Mouse (Mus musculus) left cerebral cortex, adult 11 months (tissue): ENCODE data around the gene Ints1.
"Not testable (repeated sequence)": the region's sequence is repeated elsewhere in the genome, so short reads cannot be mapped to it uniquely, and the experiment has no call there.

Experiments used
- DNase-seq: peaks from one replicate; pipeline ENCODE4 v3.0.0; 2022; ENCODE audit warnings: low spot score

Ints1 gene

GRCm38 (mm10) chr5:139754753-139755152 is 20.7 kb downstream of the Ints1 start:
- no peak for DNase-seq

- no peak for DNase-seq
Measured at GRCm38 (mm10) chr5:139750535-139750934, 24.9 kb downstream of the Ints1 start.

- DNase-seq, result no peak
Measured at GRCm38 (mm10) chr5:139749413-139750125, 25.9 kb downstream of the Ints1 start.

- no peak for DNase-seq
Measured at GRCm38 (mm10) chr5:139745771-139746170, 29.7 kb downstream of the Ints1 start.

DNA sequence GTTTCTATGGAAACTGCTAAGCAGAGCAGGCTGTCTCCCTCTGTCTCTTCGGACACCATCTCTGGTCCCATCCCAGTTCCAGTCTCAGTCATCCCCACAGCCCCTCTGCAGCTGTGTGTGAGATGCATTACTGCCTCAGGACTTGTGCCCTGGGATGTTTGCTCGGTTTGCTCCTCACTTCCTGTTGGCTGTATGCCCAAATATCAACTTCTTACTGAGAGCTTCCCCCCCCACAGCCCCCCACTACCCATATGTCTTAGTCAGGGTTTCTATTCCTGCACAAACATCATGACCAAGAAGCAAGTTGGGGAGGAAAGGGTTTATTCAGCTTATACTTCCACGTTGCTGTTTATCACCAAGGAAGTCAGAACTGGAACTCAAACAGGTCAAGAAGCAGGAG is 32.8 kb downstream of the Ints1 start:
- not testable (repeated sequence) for DNase-seq

GRCm38 (mm10) chr5:139738592-139739315 is 36.7 kb downstream of the Ints1 start:
- no peak for DNase-seq

DNA sequence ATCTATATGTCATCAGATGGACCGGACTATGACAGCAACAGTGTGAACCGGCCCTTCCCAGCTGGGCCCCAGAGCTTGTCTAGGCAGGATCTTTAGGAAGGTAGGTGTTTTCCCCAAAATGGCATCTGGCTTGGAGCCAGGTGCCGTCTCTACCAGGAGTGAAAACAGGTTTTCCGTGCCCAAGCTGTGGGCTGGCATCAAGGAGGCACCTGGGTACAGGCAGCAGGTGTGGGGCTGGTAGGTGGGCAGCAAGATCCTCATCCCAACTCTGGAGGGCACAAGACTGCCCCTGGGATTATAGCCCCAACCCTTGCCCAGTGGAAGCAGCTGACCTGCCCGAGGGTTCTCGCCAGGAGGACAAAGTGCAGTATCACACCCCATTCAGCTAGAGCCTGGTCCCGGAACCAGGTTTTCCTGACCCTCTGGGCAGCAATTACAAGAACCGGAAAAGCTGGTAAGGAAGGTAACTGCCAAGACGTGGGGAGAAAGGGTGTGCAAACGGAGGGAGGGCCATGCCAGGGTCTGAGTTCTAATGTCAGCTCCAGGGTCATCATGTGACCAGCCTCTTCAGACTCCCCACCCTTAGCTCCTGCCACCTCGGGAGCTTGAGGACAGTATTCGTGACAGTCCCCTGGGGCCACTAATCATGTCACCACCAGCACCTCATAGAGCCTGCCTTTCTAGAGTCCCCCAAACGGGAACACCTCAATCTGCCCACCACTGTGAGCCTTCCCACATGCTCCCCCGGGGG is 37.5 kb downstream of the Ints1 start:
- DNase-seq, result no peak

DNA sequence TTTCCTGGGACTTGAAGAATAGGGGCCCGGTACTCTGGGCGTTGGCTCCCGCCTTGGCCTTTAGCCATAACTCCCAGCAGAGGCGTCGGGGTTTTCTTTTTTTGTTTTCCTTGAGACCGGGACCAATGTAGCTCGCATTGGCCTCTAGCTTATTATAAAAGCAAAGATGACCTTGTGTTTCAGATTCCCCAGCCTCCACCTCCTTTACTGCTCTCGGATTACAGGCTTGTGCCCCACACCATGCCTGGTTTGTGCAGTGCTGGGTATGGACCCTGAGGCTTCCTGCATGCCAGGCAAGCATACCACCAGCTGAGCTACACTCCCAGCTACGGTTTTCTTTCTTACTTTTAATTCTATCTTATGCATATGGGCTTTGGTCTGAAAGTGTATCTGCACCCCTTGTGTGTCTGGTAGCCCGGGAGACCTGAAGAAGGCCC is 39.0 kb downstream of the Ints1 start:
- no peak for DNase-seq

DNA sequence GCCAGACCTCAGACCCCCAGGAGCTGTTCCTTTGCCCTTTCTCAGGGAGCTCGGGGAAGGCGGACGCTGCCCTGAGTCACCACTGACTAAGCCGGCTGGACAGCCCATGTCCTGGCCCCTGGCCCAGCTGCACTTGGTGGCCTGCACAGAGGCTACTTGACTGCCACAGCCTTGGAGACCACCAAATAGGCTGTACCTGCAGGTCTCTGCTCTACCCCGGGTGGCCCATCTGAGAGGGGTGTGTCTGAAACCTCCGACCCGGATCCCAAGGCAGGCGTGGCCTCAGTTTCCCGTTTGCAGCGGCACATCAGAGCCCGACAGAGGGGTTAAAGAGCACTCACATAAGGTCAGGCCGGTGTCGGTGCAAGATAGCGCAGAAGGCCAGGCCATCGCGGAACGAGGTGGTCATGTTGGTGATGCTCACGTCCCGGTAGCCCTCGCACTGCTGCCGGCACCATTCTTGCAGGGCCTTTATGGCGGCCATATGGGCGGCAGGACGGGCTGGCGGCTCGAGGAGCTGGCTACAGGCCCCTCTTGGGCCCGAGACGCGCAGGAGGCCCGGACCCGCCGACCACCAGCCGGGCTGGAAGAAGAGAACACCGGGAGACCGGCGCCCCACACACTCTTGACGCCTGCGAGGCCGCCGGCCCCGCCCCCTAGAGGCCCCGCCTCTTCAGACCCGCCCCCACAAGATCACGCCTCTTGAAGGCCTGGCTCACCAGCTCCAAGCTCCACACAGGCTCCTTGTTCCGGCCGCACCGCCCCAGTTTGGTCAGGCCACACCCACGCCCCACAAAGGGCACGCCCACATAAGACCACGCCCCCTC is 39.6 kb downstream of the Ints1 start, which contains the start of gene Micall2:
TSS of gene Micall2 (minus strand) at position 660 of the 827 bp plus-strand sequence.
- peak; percentile 85 for DNase-seq

- DNase-seq, result no peak
Measured at GRCm38 (mm10) chr5:139734746-139735145, 40.7 kb downstream of the Ints1 start.

- no peak for DNase-seq
Measured at GRCm38 (mm10) chr5:139734016-139734415, 41.5 kb downstream of the Ints1 start.

- no peak for DNase-seq
Measured at GRCm38 (mm10) chr5:139732634-139733107, 42.8 kb downstream of the Ints1 start.

GRCm38 (mm10) chr5:139730712-139731486 is 44.6 kb downstream of the Ints1 start:
- DNase-seq, result no peak

- DNase-seq, result no peak
Measured at GRCm38 (mm10) chr5:139727261-139727660, 48.2 kb downstream of the Ints1 start.

DNA sequence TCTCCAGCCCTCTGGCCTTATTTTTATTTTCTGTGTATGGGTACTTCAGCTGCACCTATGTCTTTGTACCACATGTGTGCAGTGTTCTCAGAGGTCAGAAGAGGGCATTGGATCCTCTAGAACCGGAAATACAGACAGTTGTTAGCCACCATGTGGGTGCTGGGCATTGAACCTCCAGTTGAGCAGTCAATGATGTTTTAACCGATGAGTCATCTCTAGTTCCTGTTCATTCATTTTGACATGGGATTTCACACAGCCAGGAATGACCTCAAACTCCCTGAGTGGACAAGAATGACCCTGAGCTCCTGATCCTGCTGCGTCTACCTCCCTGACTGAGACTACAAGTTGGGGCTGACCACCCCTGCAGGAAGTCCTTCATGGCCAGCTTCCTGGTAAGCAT is 49.3 kb downstream of the Ints1 start:
- no peak for DNase-seq

DNA sequence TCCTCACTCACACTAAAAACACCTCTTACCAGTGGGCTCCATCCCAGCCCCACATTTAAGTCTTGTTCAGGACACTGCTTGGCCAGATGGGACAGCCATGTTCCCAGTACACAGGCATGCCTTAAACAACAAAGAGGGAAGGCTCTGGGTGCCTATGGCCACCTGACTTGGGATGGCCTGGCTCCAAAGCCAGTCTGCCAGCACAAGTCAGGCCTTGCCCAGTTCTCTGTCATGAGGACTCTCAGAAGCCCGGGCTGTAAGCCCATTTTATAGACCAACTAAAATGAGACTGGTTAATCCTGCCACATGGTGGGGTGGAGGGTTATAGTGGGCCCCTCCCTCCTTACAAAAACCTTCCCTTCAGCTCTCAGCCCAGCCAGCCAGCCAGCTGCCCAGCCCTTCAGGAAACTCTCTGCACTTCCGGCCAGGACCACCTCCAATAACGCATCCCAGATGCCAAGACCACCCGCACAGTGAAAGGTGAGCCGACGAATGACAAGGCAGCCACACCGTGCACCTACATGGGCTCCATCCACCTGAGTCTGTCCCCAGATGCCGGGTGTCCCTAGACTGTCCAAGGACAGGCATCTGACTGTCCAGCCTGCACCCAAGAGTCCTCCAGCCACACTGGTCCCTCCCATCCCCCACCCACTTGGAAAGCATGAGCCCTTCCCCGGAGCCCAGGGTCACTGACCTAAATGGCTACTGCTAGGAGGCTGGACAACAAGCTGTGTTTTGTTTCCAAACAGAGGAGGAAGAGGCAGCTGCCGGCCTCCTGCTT is 50.9 kb downstream of the Ints1 start:
- no peak for DNase-seq

DNA sequence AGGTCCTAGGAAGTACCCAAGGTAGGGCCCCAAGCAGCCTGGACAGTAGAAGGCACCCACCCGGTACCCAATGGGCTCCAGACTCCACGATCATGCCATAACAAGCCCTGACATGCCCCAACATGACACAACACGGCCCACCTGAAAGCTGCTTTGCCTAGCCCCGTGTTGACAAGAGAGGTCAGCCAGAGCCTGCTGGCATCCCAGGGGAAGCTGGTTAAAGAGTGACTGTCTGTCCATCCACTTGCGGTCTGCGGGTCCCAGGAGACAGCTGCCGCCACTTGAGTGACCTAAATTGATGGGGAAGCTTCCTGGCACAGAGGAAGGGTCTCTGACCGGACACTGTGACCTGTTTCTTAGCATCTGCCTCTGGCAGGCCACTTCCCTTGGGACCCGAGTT is 52.4 kb downstream of the Ints1 start:
- DNase-seq, result no peak

- no peak for DNase-seq
Measured at GRCm38 (mm10) chr5:139722709-139723108, 52.8 kb downstream of the Ints1 start.

DNA sequence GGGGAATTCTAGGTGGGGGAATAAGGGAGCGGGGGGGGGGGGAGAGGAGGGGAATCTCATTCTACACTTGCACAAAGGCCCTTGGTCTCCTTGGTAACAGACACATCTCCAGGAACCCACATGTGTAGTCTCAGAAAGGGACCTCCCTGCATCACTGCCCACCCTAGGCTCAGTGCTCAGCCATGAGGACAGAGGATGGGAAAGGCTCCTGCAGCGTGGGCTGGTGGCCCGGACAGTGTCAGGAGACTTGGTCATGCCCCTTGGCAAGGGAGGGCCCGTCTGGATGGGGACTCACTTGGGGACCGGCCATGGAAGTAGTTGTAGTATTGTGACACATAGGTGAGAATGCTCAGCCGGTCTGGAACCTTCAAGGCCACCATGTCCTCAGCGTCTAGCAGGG is 56.5 kb downstream of the Ints1 start:
- DNase-seq, result no peak

GRCm38 (mm10) chr5:139718540-139718939 is 56.9 kb downstream of the Ints1 start:
- DNase-seq, result no peak
